Mouse (Mus musculus) liver, embryonic 14.5 days (tissue): ENCODE measurements around the gene Stmn1.

Experiments used
- CTCF ChIP-seq: IDR thresholded peaks from 2 replicates; pipeline ENCODE4 v1.5.1; 2016; ENCODE audit warnings: antibody characterized with exemption, low read depth, control low read depth
- EP300 ChIP-seq: IDR thresholded peaks from 2 replicates; pipeline ENCODE4 v1.6.1; 2016; ENCODE audit warnings: antibody characterized with exemption, low read depth

- TF ChIP-seq CTCF (no peak), EP300 (no peak)
Observed at GRCm38 (mm10) chr4:134461252-134461651, 6.9 kb upstream of the Stmn1 start.
